Mouse (Mus musculus) CH12.LX (cell line): Measurements from ENCODE around the gene Tacc2.

Source experiments
- BHLHE40 ChIP-seq: IDR thresholded peaks from 2 replicates; pipeline ENCODE4 v1.6.1; 2011; ENCODE audit warnings: mild to moderate bottlenecking, low read depth, low read length, improper control_type of control experiment
- CTCF ChIP-seq, 2 experiments: IDR thresholded peaks in 1 of 2; conservative IDR thresholded peaks in 1 of 2; 2 replicates each; pipeline ENCODE4 v1.5.1; 2011 to 2012; ENCODE audit warnings: low read depth in 2 of 2, low read length in 2 of 2, improper control_type of control experiment in 1 of 2, inconsistent platforms in 1 of 2, mild to moderate bottlenecking in 1 of 2, moderate library complexity in 1 of 2
- ELF1 ChIP-seq: IDR thresholded peaks from 2 replicates; pipeline ENCODE4 v1.6.1; 2014; ENCODE audit warnings: low read depth, mild to moderate bottlenecking, inconsistent platforms, low read length, improper control_type of control experiment
- EP300 ChIP-seq: IDR thresholded peaks from 2 replicates; pipeline ENCODE4 v1.6.1; 2011; ENCODE audit warnings: low read length, improper control_type of control experiment
- GABPA ChIP-seq: IDR thresholded peaks from 2 replicates; pipeline ENCODE4 v1.6.1; 2012; ENCODE audit warnings: low read depth, low read length, improper control_type of control experiment, inconsistent platforms; ENCODE audit not compliant: insufficient replicate concordance
- IRF4 ChIP-seq: IDR thresholded peaks from 2 replicates; pipeline ENCODE4 v1.6.1; 2014; ENCODE audit warnings: low read depth, mild to moderate bottlenecking, inconsistent platforms, low read length, improper control_type of control experiment
- JUND ChIP-seq: conservative IDR thresholded peaks from 2 replicates; pipeline ENCODE4 v1.6.1; 2011; ENCODE audit warnings: low read depth, low read length, improper control_type of control experiment
- MXI1 ChIP-seq: IDR thresholded peaks from 2 replicates; pipeline ENCODE4 v1.6.1; 2011; ENCODE audit warnings: mild to moderate bottlenecking, low read depth, low read length, improper control_type of control experiment
- MYC ChIP-seq: IDR thresholded peaks from 2 replicates; pipeline ENCODE4 v1.6.1; 2011; ENCODE audit warnings: low read depth, mild to moderate bottlenecking, improper control_type of control experiment, low read length
- POLR2A ChIP-seq: IDR thresholded peaks from 2 replicates; pipeline ENCODE4 v1.6.1; 2011; ENCODE audit warnings: low read depth, mild to moderate bottlenecking, improper control_type of control experiment, low read length
- TBP ChIP-seq: conservative IDR thresholded peaks from 2 replicates; pipeline ENCODE4 v1.6.1; 2011; ENCODE audit warnings: low read depth, low read length, improper control_type of control experiment
- ZNF384 ChIP-seq: IDR thresholded peaks from 2 replicates; pipeline ENCODE4 v1.6.1; 2012; ENCODE audit warnings: low read depth, low read length, improper control_type of control experiment, inconsistent platforms

DNA sequence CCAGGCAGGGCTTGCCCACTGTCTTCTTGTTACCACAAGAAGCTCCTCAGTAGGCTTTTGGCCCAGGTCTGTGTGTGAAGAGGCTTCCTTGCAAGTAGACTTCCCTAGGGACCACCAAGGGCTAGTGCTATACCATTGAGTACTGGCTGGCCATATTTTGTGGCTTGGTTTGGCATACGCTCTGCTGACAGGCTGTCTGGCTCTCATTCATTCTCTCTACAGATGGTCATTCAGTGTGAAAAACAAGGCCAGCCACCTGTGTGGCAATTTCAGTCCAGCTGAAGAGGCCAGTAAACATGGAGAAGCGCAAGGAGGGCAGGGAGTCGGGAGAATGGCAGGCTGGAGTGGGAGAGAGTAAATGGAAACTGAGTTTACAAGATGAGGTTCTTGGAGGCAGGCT, 138.2 kb downstream of the Tacc2 start:
- TF ChIP-seq BHLHE40 (no peak), POLR2A (no peak), CTCF (conservative IDR thresholded peaks at IDR 0.05 in 1 of 2, IDR thresholded peaks at IDR 0.05 in 1 of 2; ENCODE audit: low read depth in 2 of 2, low read length in 2 of 2) (no peak), MXI1 (no peak), GABPA (no peak), ZNF384 (no peak), EP300 (no peak), IRF4 (no peak), TBP (no peak), ELF1 (no peak), JUND (no peak), MYC (no peak)
